Mouse (Mus musculus): Measurements from ENCODE around the gene Acbd6. TPM values are rescaled to one million over a fixed set of nuclear protein-coding genes. Genes with fewer than 3 reads are reported as not detected.

The Acbd6 gene
- polyA plus RNA-seq, 1 experiment: 164 TPM

GRCm38 (mm10) chr1:155627746-155628145, 69.8 kb downstream of the Acbd6 start:
- Histone ChIP-seq H3K36me3 (ENCODE audit: control insufficient read depth, insufficient read depth, low read length) (no peaks in the 10 kb centered on the region), H3K4me1 (replicated peaks; ENCODE audit: control insufficient read depth, insufficient read depth, low read length) (no peaks in the 10 kb centered on the region), H3K27me3 (ENCODE audit: control insufficient read depth, insufficient read depth, low read length) (no peaks in the 10 kb centered on the region), H3K27ac (ENCODE audit: control insufficient read depth, insufficient read depth, low read length) (no peak overlapping the region), H3K4me3 (ENCODE audit: control insufficient read depth, insufficient read depth, low read length) (no peak overlapping the region)
- no peak for DNase-seq
- 96% methylated on average over 2 of the region's 2 CpGs for WGBS
- TF ChIP-seq CTCF (IDR thresholded peaks at IDR 0.05; ENCODE audit: borderline replicate concordance, control insufficient read depth, extremely low read depth, insufficient read depth, low read length, poor library complexity) (no peak), POLR2A (IDR thresholded peaks at IDR 0.05; ENCODE audit: control insufficient read depth, extremely low read depth, insufficient read depth, low read length, poor library complexity) (no peak)

- Histone ChIP-seq H3K27me3 (ENCODE audit: control insufficient read depth, insufficient read depth, low read length) (no peaks in the 10 kb centered on the region), H3K27ac (ENCODE audit: control insufficient read depth, insufficient read depth, low read length) (no peak overlapping the region), H3K36me3 (ENCODE audit: control insufficient read depth, insufficient read depth, low read length) (no peaks in the 10 kb centered on the region), H3K4me1 (replicated peaks; ENCODE audit: control insufficient read depth, insufficient read depth, low read length) (no peaks in the 10 kb centered on the region), H3K4me3 (ENCODE audit: control insufficient read depth, insufficient read depth, low read length) (no peak overlapping the region)
- no peak for TF ChIP-seq CTCF (IDR thresholded peaks at IDR 0.05; ENCODE audit: borderline replicate concordance, control insufficient read depth, extremely low read depth, insufficient read depth, low read length, poor library complexity)
- TF ChIP-seq POLR2A (IDR thresholded peaks at IDR 0.05; ENCODE audit: control insufficient read depth, extremely low read depth, insufficient read depth, low read length, poor library complexity): no peak
- DNase-seq: no peak
- 98% methylated on average over 7 of the region's 7 CpGs for WGBS
Observed at GRCm38 (mm10) chr1:155636648-155637047, 78.7 kb downstream of the Acbd6 start.

- WGBS: 97% methylated on average over 5 of the region's 5 CpGs
- H3K27ac ChIP-seq (ENCODE audit: control insufficient read depth, insufficient read depth, low read length): no peak overlapping the region
- H3K4me3 ChIP-seq (ENCODE audit: control insufficient read depth, insufficient read depth, low read length): no peak overlapping the region
- DNase-seq: no peak
- no peaks in the 10 kb centered on the region for H3K36me3 ChIP-seq (ENCODE audit: control insufficient read depth, insufficient read depth, low read length)
- no peaks in the 10 kb centered on the region for H3K4me1 ChIP-seq (replicated peaks; ENCODE audit: control insufficient read depth, insufficient read depth, low read length)
- TF ChIP-seq POLR2A (IDR thresholded peaks at IDR 0.05; ENCODE audit: control insufficient read depth, extremely low read depth, insufficient read depth, low read length, poor library complexity) (no peak), CTCF (IDR thresholded peaks at IDR 0.05; ENCODE audit: borderline replicate concordance, control insufficient read depth, extremely low read depth, insufficient read depth, low read length, poor library complexity) (no peak)
- no peaks in the 10 kb centered on the region for H3K27me3 ChIP-seq (ENCODE audit: control insufficient read depth, insufficient read depth, low read length)
Observed at GRCm38 (mm10) chr1:155645816-155646215, 87.9 kb downstream of the Acbd6 start.

- 97% methylated on average over 10 of the region's 10 CpGs for WGBS
- DNase-seq: no peak
- H3K4me1 ChIP-seq (replicated peaks; ENCODE audit: control insufficient read depth, insufficient read depth, low read length): no peaks in the 10 kb centered on the region
- TF ChIP-seq CTCF (IDR thresholded peaks at IDR 0.05; ENCODE audit: borderline replicate concordance, control insufficient read depth, extremely low read depth, insufficient read depth, low read length, poor library complexity) (no peak), POLR2A (IDR thresholded peaks at IDR 0.05; ENCODE audit: control insufficient read depth, extremely low read depth, insufficient read depth, low read length, poor library complexity) (no peak)
- H3K27ac ChIP-seq (ENCODE audit: control insufficient read depth, insufficient read depth, low read length): no peak overlapping the region
- no peaks in the 10 kb centered on the region for H3K27me3 ChIP-seq (ENCODE audit: control insufficient read depth, insufficient read depth, low read length)
- H3K4me3 ChIP-seq (ENCODE audit: control insufficient read depth, insufficient read depth, low read length): no peak overlapping the region
- no peaks in the 10 kb centered on the region for H3K36me3 ChIP-seq (ENCODE audit: control insufficient read depth, insufficient read depth, low read length)
Observed at GRCm38 (mm10) chr1:155646345-155647307, 88.7 kb downstream of the Acbd6 start.

GRCm38 (mm10) chr1:155650121-155650846, 92.4 kb downstream of the Acbd6 start:
- Histone ChIP-seq H3K4me1 (replicated peaks; ENCODE audit: control insufficient read depth, insufficient read depth, low read length) (no peaks in the 10 kb centered on the region), H3K27me3 (ENCODE audit: control insufficient read depth, insufficient read depth, low read length) (no peaks in the 10 kb centered on the region), H3K36me3 (ENCODE audit: control insufficient read depth, insufficient read depth, low read length) (no peaks in the 10 kb centered on the region), H3K27ac (ENCODE audit: control insufficient read depth, insufficient read depth, low read length) (no peak overlapping the region), H3K4me3 (ENCODE audit: control insufficient read depth, insufficient read depth, low read length) (no peak overlapping the region)
- 94% methylated on average over 9 of the region's 9 CpGs for WGBS
- DNase-seq: no peak
- TF ChIP-seq CTCF (IDR thresholded peaks at IDR 0.05; ENCODE audit: borderline replicate concordance, control insufficient read depth, extremely low read depth, insufficient read depth, low read length, poor library complexity) (no peak), POLR2A (IDR thresholded peaks at IDR 0.05; ENCODE audit: control insufficient read depth, extremely low read depth, insufficient read depth, low read length, poor library complexity) (no peak)

- Histone ChIP-seq H3K4me1 (replicated peaks; ENCODE audit: control insufficient read depth, insufficient read depth, low read length) (no peaks in the 10 kb centered on the region), H3K27ac (ENCODE audit: control insufficient read depth, insufficient read depth, low read length) (no peak overlapping the region), H3K4me3 (ENCODE audit: control insufficient read depth, insufficient read depth, low read length) (no peak overlapping the region), H3K36me3 (ENCODE audit: control insufficient read depth, insufficient read depth, low read length) (no peaks in the 10 kb centered on the region), H3K27me3 (ENCODE audit: control insufficient read depth, insufficient read depth, low read length) (no peaks in the 10 kb centered on the region)
- WGBS: 93% methylated on average over 3 of the region's 3 CpGs
- TF ChIP-seq POLR2A (IDR thresholded peaks at IDR 0.05; ENCODE audit: control insufficient read depth, extremely low read depth, insufficient read depth, low read length, poor library complexity) (no peak), CTCF (IDR thresholded peaks at IDR 0.05; ENCODE audit: borderline replicate concordance, control insufficient read depth, extremely low read depth, insufficient read depth, low read length, poor library complexity) (no peak)
- no peak for DNase-seq
Observed at GRCm38 (mm10) chr1:155654961-155655360, 97.0 kb downstream of the Acbd6 start.

All from thymus, adult 2 months (tissue).